Mouse (Mus musculus) heart, adult 8-10 months (tissue): Measurements from ENCODE around the gene Jag2. TPM values are rescaled to one million over a fixed set of nuclear protein-coding genes. Genes with fewer than 3 reads are reported as not detected.

Experiments used
- DNase-seq: peaks from one replicate; pipeline ENCODE4 v3.0.0; 2022; ENCODE audit warnings: low spot score
- total RNA-seq, 4 experiments: library from RNA; stranded (reverse); gene quantifications; 2 replicates each; pipeline ENCODE4 v1.2.4; 2022

Gene Jag2
- total RNA-seq, 4 experiments from 2014 or later: 25.1 to 30.4 (median 29.8) TPM

- DNase-seq: no peak
Measured at GRCm38 (mm10) chr12:112903941-112904340, 25.6 kb downstream of the Jag2 start.

DNA sequence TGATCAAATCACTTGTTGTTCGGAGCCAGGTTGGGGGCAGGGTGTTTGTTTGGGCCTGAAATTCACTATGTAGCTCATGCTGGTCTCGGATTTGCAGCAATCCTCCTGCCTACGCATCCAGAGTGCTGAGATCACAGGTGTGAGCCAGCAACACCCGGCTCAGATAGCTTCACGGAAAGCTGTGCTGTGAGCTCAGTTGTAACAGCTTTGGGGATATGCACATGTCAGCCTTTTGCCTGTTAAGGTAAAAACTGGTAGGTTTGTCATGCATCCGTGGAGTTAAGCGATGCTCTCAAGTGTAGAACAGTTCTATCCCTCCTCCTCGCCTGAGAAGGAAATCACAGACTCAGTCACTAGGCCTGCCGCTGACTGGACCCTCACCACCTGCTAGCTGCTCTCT lies 28.9 kb downstream of the Jag2 start:
- no peak for DNase-seq

- DNase-seq: no peak
Measured at GRCm38 (mm10) chr12:112898960-112899359, 30.6 kb downstream of the Jag2 start.

GRCm38 (mm10) chr12:112898351-112898750 lies 31.2 kb downstream of the Jag2 start:
- no peak for DNase-seq

- peak; percentile 75 for DNase-seq
Measured at GRCm38 (mm10) chr12:112897522-112898212, 31.9 kb downstream of the Jag2 start.

- DNase-seq: peak; percentile 58
Measured at GRCm38 (mm10) chr12:112894969-112895368, 34.6 kb downstream of the Jag2 start.

- no peak for DNase-seq
Measured at GRCm38 (mm10) chr12:112894303-112894884, 35.2 kb downstream of the Jag2 start.

DNA sequence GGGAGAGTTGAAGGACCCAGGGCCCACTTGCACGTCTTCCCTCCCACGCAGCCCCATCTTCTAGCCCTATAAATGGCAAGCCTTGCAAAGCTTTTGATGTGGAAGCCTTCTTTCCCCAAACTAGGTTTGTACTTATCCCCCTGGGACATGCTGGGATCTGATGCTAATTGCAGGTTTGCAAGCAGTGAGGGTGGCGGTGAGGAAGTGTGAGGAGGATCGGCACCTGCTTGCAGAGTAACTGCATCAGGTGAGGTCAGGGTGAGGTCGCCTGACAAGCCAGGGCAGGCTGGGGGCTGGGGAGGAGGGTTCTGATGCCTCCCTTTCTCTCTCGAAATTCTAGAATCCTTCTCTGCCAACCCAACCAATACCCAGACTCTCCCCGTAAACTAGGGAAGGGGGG lies 44.1 kb downstream of the Jag2 start:
- no peak for DNase-seq

GRCm38 (mm10) chr12:112881301-112881815 lies 48.2 kb downstream of the Jag2 start:
- DNase-seq: no peak

- no peak for DNase-seq
Measured at GRCm38 (mm10) chr12:112880661-112881060, 48.9 kb downstream of the Jag2 start.

DNA sequence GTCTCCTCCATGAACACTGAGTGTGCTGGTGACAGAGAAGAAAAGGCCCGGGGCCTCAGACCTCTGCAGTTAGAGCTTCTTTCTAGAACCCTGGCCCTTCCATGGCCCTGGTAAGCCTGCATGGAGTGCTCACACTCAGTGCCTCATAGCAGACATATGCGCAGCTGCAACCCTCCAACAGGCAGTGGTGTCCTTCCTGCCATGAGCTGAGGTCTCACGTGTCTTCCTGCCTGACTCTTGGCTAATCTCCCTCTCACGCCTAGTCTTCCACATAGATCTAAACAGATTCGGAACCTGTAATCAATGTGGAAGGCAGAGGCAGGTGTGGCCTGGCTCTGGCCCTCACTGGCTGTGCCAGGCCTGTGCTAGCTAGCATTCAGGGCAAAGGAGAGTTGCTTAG lies 49.8 kb downstream of the Jag2 start:
- DNase-seq: no peak

- no peak for DNase-seq
Measured at GRCm38 (mm10) chr12:112877607-112878020, 52.0 kb downstream of the Jag2 start.

DNA sequence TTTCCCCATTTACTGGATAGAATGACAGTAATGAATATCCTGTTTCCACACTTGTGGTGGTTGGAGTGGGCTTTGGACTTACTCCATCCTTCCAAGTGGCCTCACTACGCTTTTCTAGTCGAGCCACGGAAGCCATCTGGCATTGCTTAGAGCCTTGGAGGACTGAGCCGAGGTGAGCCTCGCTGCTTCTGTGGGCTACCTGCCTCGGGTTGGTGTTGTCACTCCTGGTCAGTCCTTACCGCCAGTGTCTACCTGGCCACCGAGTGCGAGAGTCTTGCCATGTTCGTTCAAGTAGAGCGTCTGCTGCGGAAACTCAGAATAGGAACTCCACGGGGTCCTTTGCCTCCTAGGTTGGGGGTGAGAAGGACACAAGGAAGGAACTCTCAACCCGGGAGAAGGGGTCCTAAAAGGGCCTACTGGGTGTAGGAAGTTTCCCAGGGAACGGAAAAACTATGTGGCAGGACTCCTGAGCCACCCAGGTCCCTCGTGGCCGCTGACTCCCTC lies 52.5 kb downstream of the Jag2 start:
- no peak for DNase-seq

DNA sequence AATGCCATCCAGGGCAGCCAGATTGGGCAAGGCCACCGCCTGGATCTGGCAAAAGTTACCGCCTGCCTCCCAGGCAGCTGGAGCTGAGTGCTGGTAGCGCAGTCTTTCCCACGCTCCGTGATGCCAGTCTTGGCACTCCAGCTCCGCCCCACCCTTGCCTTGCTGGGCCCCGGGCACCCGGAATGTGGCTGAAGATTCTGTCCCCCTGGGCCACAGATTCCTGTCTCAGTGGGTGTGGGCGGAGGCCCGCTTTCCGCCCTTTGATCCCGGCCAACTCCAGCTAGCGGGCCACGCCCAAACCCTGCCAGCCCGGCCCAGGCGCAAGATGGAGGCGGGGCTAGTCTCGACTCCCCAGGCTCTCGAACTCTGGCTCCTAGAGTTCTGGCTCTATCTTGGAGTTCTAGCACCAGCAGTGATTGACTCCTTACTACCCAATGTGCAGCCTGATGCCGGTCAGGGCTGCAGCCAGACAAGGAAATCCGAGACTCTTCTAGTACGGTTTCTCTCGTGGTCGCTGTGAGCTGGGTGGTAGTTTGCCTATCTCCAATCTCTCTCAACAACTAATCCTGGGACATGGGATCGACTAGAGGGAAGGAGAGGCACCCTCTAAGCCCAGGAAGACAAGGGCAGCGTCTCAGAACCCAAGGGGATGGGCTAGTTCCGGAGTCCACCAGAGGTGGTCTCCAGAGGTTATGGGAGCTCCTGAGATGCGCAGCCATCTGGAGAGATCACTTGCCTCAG lies 53.1 kb downstream of the Jag2 start:
- DNase-seq: peak; percentile 76

DNA sequence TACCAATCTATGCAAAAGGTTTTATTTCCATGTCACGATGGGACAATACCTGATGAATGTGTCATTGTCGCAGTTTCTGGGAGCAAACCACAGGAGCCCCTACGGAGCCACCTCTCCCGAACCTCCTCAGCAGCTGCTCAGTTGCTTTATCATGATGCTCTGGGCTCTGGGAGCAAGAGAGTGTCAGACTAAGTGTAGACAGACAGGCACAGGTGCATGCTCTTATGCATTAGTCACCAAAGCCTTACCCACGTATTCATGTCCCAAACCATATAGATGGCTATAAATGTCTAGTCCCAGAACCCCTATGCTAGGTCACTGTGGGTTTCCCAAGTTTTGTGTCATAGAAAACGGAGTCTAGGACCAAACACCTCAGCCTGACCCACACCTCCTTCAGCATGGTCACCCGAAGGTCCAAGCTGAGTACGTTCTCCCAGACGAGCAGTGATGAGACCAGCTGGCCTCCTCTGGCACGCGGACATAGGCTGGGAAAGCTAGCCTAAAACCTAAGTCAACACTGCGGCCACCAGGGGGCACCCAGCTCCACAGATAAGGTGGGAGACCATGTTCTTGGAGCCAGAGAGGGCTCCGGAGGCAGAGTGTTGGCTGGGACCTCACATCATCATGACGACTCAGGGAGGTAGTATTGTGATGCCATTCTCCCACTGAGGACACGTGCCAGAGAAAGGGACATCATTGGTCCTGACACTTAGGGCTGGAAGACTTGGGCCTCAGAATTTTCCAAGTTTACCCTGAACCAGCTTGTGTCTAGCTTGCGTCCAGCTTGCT lies 54.2 kb downstream of the Jag2 start:
- peak; percentile 92 for DNase-seq

GRCm38 (mm10) chr12:112874199-112874598 lies 55.4 kb downstream of the Jag2 start:
- DNase-seq: no peak

GRCm38 (mm10) chr12:112873452-112874190 lies 56.0 kb downstream of the Jag2 start:
- no peak for DNase-seq

- no peak for DNase-seq
Measured at GRCm38 (mm10) chr12:112872991-112873390, 56.6 kb downstream of the Jag2 start.

GRCm38 (mm10) chr12:112871272-112871671 lies 58.3 kb downstream of the Jag2 start:
- no peak for DNase-seq

- no peak for DNase-seq
Measured at GRCm38 (mm10) chr12:112870775-112871174, 58.8 kb downstream of the Jag2 start.

GRCm38 (mm10) chr12:112869783-112870204 lies 59.8 kb downstream of the Jag2 start:
- DNase-seq: no peak
